Mouse (Mus musculus) testis, postnatal 10 days (tissue): Measurements from ENCODE around the gene Dlgap4.

Source experiments
- DNase-seq: peaks from one replicate; pipeline ENCODE4 v3.0.0; 2021; ENCODE audit warnings: low spot score

Gene Dlgap4

GRCm38 (mm10) chr2:156617536-156617935 lies 4.0 kb downstream of the Dlgap4 start:
- peak; percentile 38 for DNase-seq

GRCm38 (mm10) chr2:156620874-156621273 lies 7.4 kb downstream of the Dlgap4 start:
- no peak for DNase-seq

- DNase-seq, result peak; percentile 69
Measured at GRCm38 (mm10) chr2:156621449-156621848, 7.9 kb downstream of the Dlgap4 start.

GRCm38 (mm10) chr2:156622192-156622591 lies 8.7 kb downstream of the Dlgap4 start:
- DNase-seq, result no peak

GRCm38 (mm10) chr2:156623246-156623645 lies 9.7 kb downstream of the Dlgap4 start:
- DNase-seq, result no peak

- DNase-seq, result no peak
Measured at GRCm38 (mm10) chr2:156625307-156625706, 11.8 kb downstream of the Dlgap4 start.

GRCm38 (mm10) chr2:156626119-156626518 lies 12.6 kb downstream of the Dlgap4 start:
- DNase-seq, result no peak

- no peak for DNase-seq
Measured at GRCm38 (mm10) chr2:156626544-156626943, 13.0 kb downstream of the Dlgap4 start.

GRCm38 (mm10) chr2:156627917-156628316 lies 14.4 kb downstream of the Dlgap4 start:
- no peak for DNase-seq

GRCm38 (mm10) chr2:156630288-156630687 lies 16.8 kb downstream of the Dlgap4 start:
- DNase-seq, result no peak

GRCm38 (mm10) chr2:156632721-156633120 lies 19.2 kb downstream of the Dlgap4 start:
- DNase-seq, result no peak

GRCm38 (mm10) chr2:156635091-156635490 lies 21.6 kb downstream of the Dlgap4 start:
- DNase-seq, result no peak

- no peak for DNase-seq
Measured at GRCm38 (mm10) chr2:156641141-156641540, 27.6 kb downstream of the Dlgap4 start.

GRCm38 (mm10) chr2:156642931-156643330 lies 29.4 kb downstream of the Dlgap4 start:
- DNase-seq, result no peak

- DNase-seq, result no peak
Measured at GRCm38 (mm10) chr2:156643406-156643805, 29.9 kb downstream of the Dlgap4 start.

GRCm38 (mm10) chr2:156645145-156645544 lies 31.6 kb downstream of the Dlgap4 start:
- DNase-seq, result no peak

- DNase-seq, result no peak
Measured at GRCm38 (mm10) chr2:156646877-156647276, 33.4 kb downstream of the Dlgap4 start.

- DNase-seq, result no peak
Measured at GRCm38 (mm10) chr2:156648042-156648441, 34.5 kb downstream of the Dlgap4 start.

GRCm38 (mm10) chr2:156649450-156649849 lies 35.9 kb downstream of the Dlgap4 start:
- DNase-seq, result no peak

GRCm38 (mm10) chr2:156651019-156651418 lies 37.5 kb downstream of the Dlgap4 start:
- no peak for DNase-seq

- DNase-seq, result peak; percentile 87
Measured at GRCm38 (mm10) chr2:156652841-156653240, 39.3 kb downstream of the Dlgap4 start.

GRCm38 (mm10) chr2:156654148-156654547 lies 40.6 kb downstream of the Dlgap4 start:
- no peak for DNase-seq

GRCm38 (mm10) chr2:156655626-156656025 lies 42.1 kb downstream of the Dlgap4 start:
- DNase-seq, result no peak

GRCm38 (mm10) chr2:156657522-156657921 lies 44.0 kb downstream of the Dlgap4 start:
- no peak for DNase-seq

GRCm38 (mm10) chr2:156658221-156658620 lies 44.7 kb downstream of the Dlgap4 start:
- no peak for DNase-seq
